Mouse (Mus musculus): Measurements from ENCODE around the gene Bbs9. TPM values are rescaled to one million over a fixed set of nuclear protein-coding genes. Genes with fewer than 3 reads are reported as not detected.

Gene Bbs9
- polyA plus RNA-seq, 1 experiment from 2014 or later: 15.0 TPM

- H3K27ac ChIP-seq: no peak overlapping the region
- no peaks in the 10 kb centered on the region for H3K4me1 ChIP-seq (replicated peaks)
- H3K4me3 ChIP-seq: no peak overlapping the region
- DNase-seq (ENCODE audit: low spot score): peak; percentile 67
- no peaks in the 10 kb centered on the region for H3K36me3 ChIP-seq
- H3K27me3 ChIP-seq (ENCODE audit: insufficient read depth, poor library complexity, severe bottlenecking): no peaks in the 10 kb centered on the region
- no peaks in the 10 kb centered on the region for H3K9me3 ChIP-seq
- WGBS: 57% methylated on average over 13 of the region's 13 CpGs
Observed at GRCm38 (mm10) chr9:22557467-22557866, 82.0 kb downstream of the Bbs9 start.

GRCm38 (mm10) chr9:22563612-22564347, 88.3 kb downstream of the Bbs9 start:
- Histone ChIP-seq H3K9me3 (no peaks in the 10 kb centered on the region), H3K4me1 (replicated peaks) (no peaks in the 10 kb centered on the region), H3K27ac (no peak overlapping the region), H3K4me3 (no peak overlapping the region), H3K27me3 (ENCODE audit: insufficient read depth, poor library complexity, severe bottlenecking) (no peaks in the 10 kb centered on the region), H3K36me3 (no peaks in the 10 kb centered on the region)
- 90% methylated on average over 11 of the region's 11 CpGs for WGBS
- DNase-seq (ENCODE audit: low spot score): no peak

GRCm38 (mm10) chr9:22567726-22568125, 92.2 kb downstream of the Bbs9 start:
- WGBS: 90% methylated on average over 5 of the region's 5 CpGs
- Histone ChIP-seq H3K9me3 (no peaks in the 10 kb centered on the region), H3K36me3 (no peaks in the 10 kb centered on the region), H3K4me1 (replicated peaks) (no peaks in the 10 kb centered on the region), H3K27ac (no peak overlapping the region), H3K27me3 (ENCODE audit: insufficient read depth, poor library complexity, severe bottlenecking) (no peaks in the 10 kb centered on the region), H3K4me3 (no peak overlapping the region)
- DNase-seq (ENCODE audit: low spot score): no peak

GRCm38 (mm10) chr9:22576426-22577139, 101.1 kb downstream of the Bbs9 start:
- Histone ChIP-seq H3K4me1 (replicated peaks) (no peaks in the 10 kb centered on the region), H3K27ac (no peak overlapping the region), H3K9me3 (no peaks in the 10 kb centered on the region), H3K36me3 (no peaks in the 10 kb centered on the region), H3K4me3 (no peak overlapping the region), H3K27me3 (ENCODE audit: insufficient read depth, poor library complexity, severe bottlenecking) (no peaks in the 10 kb centered on the region)
- no peak for DNase-seq (ENCODE audit: low spot score)
- 87% methylated on average over 14 of the region's 14 CpGs for WGBS

- Histone ChIP-seq H3K4me3 (no peak overlapping the region), H3K36me3 (no peaks in the 10 kb centered on the region), H3K9me3 (no peaks in the 10 kb centered on the region), H3K27ac (no peak overlapping the region), H3K4me1 (replicated peaks) (no peaks in the 10 kb centered on the region), H3K27me3 (ENCODE audit: insufficient read depth, poor library complexity, severe bottlenecking) (no peaks in the 10 kb centered on the region)
- WGBS: 85% methylated on average over 3 of the region's 3 CpGs
- DNase-seq (ENCODE audit: low spot score): no peak
Observed at GRCm38 (mm10) chr9:22578266-22578665, 102.8 kb downstream of the Bbs9 start.

GRCm38 (mm10) chr9:22584221-22584620, 108.7 kb downstream of the Bbs9 start:
- Histone ChIP-seq H3K27ac (no peak overlapping the region), H3K27me3 (ENCODE audit: insufficient read depth, poor library complexity, severe bottlenecking) (no peaks in the 10 kb centered on the region), H3K9me3 (0 out of 2 replicates have a peak, but pooled peaks cover 4% of the 10 kb centered on the region), H3K4me3 (no peak overlapping the region), H3K4me1 (replicated peaks) (no peaks in the 10 kb centered on the region), H3K36me3 (peaks cover 9% of the 10 kb centered on the region; the same call in 1 of the 2 replicates)
- 85% methylated on average over 3 of the region's 3 CpGs for WGBS
- DNase-seq (ENCODE audit: low spot score): no peak

GRCm38 (mm10) chr9:22593032-22593431, 117.5 kb downstream of the Bbs9 start:
- WGBS: 95% methylated on average over 5 of the region's 5 CpGs
- Histone ChIP-seq H3K27me3 (ENCODE audit: insufficient read depth, poor library complexity, severe bottlenecking) (no peaks in the 10 kb centered on the region), H3K4me3 (no peak overlapping the region), H3K27ac (no peak overlapping the region), H3K36me3 (no peaks in the 10 kb centered on the region), H3K9me3 (0 out of 2 replicates have a peak, but pooled peaks cover 2% of the 10 kb centered on the region), H3K4me1 (replicated peaks) (no peaks in the 10 kb centered on the region)
- no peak for DNase-seq (ENCODE audit: low spot score)

- no peaks in the 10 kb centered on the region for H3K27me3 ChIP-seq (ENCODE audit: insufficient read depth, poor library complexity, severe bottlenecking)
- 57% methylated on average over 2 of the region's 2 CpGs for WGBS
- no peaks in the 10 kb centered on the region for H3K36me3 ChIP-seq
- no peaks in the 10 kb centered on the region for H3K9me3 ChIP-seq
- DNase-seq (ENCODE audit: low spot score): no peak
- no peaks in the 10 kb centered on the region for H3K4me1 ChIP-seq (replicated peaks)
- H3K27ac ChIP-seq: no peak overlapping the region
- H3K4me3 ChIP-seq: no peak overlapping the region
Observed at GRCm38 (mm10) chr9:22596650-22597049, 121.1 kb downstream of the Bbs9 start.

GRCm38 (mm10) chr9:22613271-22613824, 137.8 kb downstream of the Bbs9 start:
- no peaks in the 10 kb centered on the region for H3K4me1 ChIP-seq (replicated peaks)
- WGBS: 89% methylated on average over 6 of the region's 6 CpGs
- no peak overlapping the region for H3K4me3 ChIP-seq
- H3K27ac ChIP-seq: no peak overlapping the region
- no peaks in the 10 kb centered on the region for H3K27me3 ChIP-seq (ENCODE audit: insufficient read depth, poor library complexity, severe bottlenecking)
- no peak for DNase-seq (ENCODE audit: low spot score)
- peaks cover 4% of the 10 kb centered on the region; the same call in 1 of the 2 replicates for H3K9me3 ChIP-seq
- H3K36me3 ChIP-seq: no peaks in the 10 kb centered on the region

GRCm38 (mm10) chr9:22619245-22619644, 143.7 kb downstream of the Bbs9 start:
- Histone ChIP-seq H3K27me3 (ENCODE audit: insufficient read depth, poor library complexity, severe bottlenecking) (no peaks in the 10 kb centered on the region), H3K4me3 (no peak overlapping the region), H3K9me3 (peaks cover 4% of the 10 kb centered on the region; the same call in 1 of the 2 replicates), H3K27ac (no peak overlapping the region), H3K4me1 (replicated peaks) (no peaks in the 10 kb centered on the region), H3K36me3 (no peaks in the 10 kb centered on the region)
- WGBS: 88% methylated on average over 1 of the region's 1 CpGs
- DNase-seq (ENCODE audit: low spot score): no peak

GRCm38 (mm10) chr9:22624966-22625365, 149.5 kb downstream of the Bbs9 start:
- no peaks in the 10 kb centered on the region for H3K27me3 ChIP-seq (ENCODE audit: insufficient read depth, poor library complexity, severe bottlenecking)
- no peaks in the 10 kb centered on the region for H3K36me3 ChIP-seq
- peak; percentile 34 for DNase-seq (ENCODE audit: low spot score)
- WGBS: 55% methylated on average over 9 of the region's 9 CpGs
- H3K9me3 ChIP-seq: no peaks in the 10 kb centered on the region
- no peaks in the 10 kb centered on the region for H3K4me1 ChIP-seq (replicated peaks)
- H3K4me3 ChIP-seq: no peak overlapping the region
- H3K27ac ChIP-seq: no peak overlapping the region

GRCm38 (mm10) chr9:22626014-22626413, 150.5 kb downstream of the Bbs9 start:
- no peak for DNase-seq (ENCODE audit: low spot score)
- 82% methylated on average over 3 of the region's 3 CpGs for WGBS
- Histone ChIP-seq H3K4me3 (no peak overlapping the region), H3K27me3 (ENCODE audit: insufficient read depth, poor library complexity, severe bottlenecking) (no peaks in the 10 kb centered on the region), H3K36me3 (no peaks in the 10 kb centered on the region), H3K9me3 (no peaks in the 10 kb centered on the region), H3K27ac (no peak overlapping the region), H3K4me1 (replicated peaks) (no peaks in the 10 kb centered on the region)

GRCm38 (mm10) chr9:22627912-22628311, 152.4 kb downstream of the Bbs9 start:
- Histone ChIP-seq H3K27me3 (ENCODE audit: insufficient read depth, poor library complexity, severe bottlenecking) (no peaks in the 10 kb centered on the region), H3K27ac (no peak overlapping the region), H3K4me3 (no peak overlapping the region), H3K4me1 (replicated peaks) (no peaks in the 10 kb centered on the region), H3K36me3 (no peaks in the 10 kb centered on the region), H3K9me3 (no peaks in the 10 kb centered on the region)
- 88% methylated on average over 3 of the region's 3 CpGs for WGBS
- no peak for DNase-seq (ENCODE audit: low spot score)
